Mouse (Mus musculus) neural tube, embryonic 13.5 days (tissue): ENCODE measurements around the gene Ppp1r1b. TPM values are rescaled to one million over a fixed set of nuclear protein-coding genes. Genes with fewer than 3 reads are reported as not detected.
A peak's percentile ranks its signal among the peaks of the same experiment; 100 is the strongest.

Source experiments
- ATAC-seq: fragments of 200-750 bp; cut with Nextera tagmentation; 2 replicates; pipeline ENCODE4 v1.8.0; 2017; ENCODE audit warnings: low read depth, mild to moderate bottlenecking, moderate TSS enrichment, moderate library complexity
- H3K27ac ChIP-seq: fragments of 300-500 bp; sonication (generic); replicated peaks from 2 replicates; pipeline ENCODE4 v1.5.1; 2015; ENCODE audit warnings: moderate library complexity, mild to moderate bottlenecking, inconsistent platforms
- H3K27me3 ChIP-seq: fragments of 300-500 bp; sonication (generic); 2 replicates; pipeline ENCODE4 v1.6.1; 2015; ENCODE audit warnings: mild to moderate bottlenecking, inconsistent platforms
- H3K36me3 ChIP-seq: fragments of 300-500 bp; sonication (generic); 2 replicates; pipeline ENCODE4 v1.6.1; 2015; ENCODE audit warnings: mild to moderate bottlenecking, inconsistent platforms
- H3K4me1 ChIP-seq: fragments of 300-500 bp; sonication (generic); replicated peaks from 2 replicates; pipeline ENCODE4 v1.6.1; 2015; ENCODE audit warnings: inconsistent platforms
- H3K4me2 ChIP-seq: fragments of 300-500 bp; sonication (generic); 2 replicates; pipeline ENCODE4 v1.6.1; 2015; ENCODE audit warnings: inconsistent platforms, mild to moderate bottlenecking, moderate library complexity
- H3K4me3 ChIP-seq: fragments of 300-500 bp; sonication (generic); 2 replicates; pipeline ENCODE4 v1.5.1; 2015; ENCODE audit warnings: mild to moderate bottlenecking, inconsistent platforms
- H3K9ac ChIP-seq: fragments of 300-500 bp; sonication (generic); 2 replicates; pipeline ENCODE4 v1.6.1; 2015; ENCODE audit warnings: moderate library complexity, mild to moderate bottlenecking, inconsistent platforms
- H3K9me3 ChIP-seq: fragments of 300-500 bp; sonication (generic); 2 replicates; pipeline ENCODE4 v1.6.1; 2016; ENCODE audit warnings: inconsistent platforms
- WGBS: fragments of 180-500 bp; shearing (Covaris S2); methylation state at CpG from one replicate; pipeline ENCODE4 v1.1.7; 2015; 5-methylcytosine and 5-hydroxymethylcytosine counted together
- polyA plus RNA-seq: library from polyadenylated mRNA; unstranded; fragments of >200 nt; fragmentation: Nextera tagmentation; extraction: Ambion mirVana; gene quantifications from 2 replicates; pipeline ENCODE4 v1.2.1, GENCODE M21; 2015

Gene Ppp1r1b
- polyA plus RNA-seq, 1 experiment from 2014 or later, result 2.1 TPM

DNA sequence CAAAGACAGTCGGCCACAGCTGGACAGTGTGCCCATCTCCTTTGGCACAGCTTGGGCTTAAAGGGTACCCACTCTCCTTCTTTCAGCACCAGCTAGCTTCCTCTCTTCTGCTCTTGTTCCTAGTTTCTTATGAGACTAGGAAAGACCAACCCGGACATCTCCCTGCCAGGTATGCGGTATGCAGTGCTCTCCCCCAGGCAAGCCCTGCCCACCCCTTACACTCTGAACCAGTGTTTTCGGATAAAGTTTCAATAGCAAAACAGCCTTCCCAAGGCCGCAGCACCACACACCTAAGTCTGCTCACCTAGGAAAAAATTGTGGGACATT, 26.6 kb upstream of the Ppp1r1b start:
- peaks cover 100% of the 10 kb centered on the region for H3K27me3 ChIP-seq
- no peaks in the 10 kb centered on the region for H3K36me3 ChIP-seq
- H3K9ac ChIP-seq, result no peak overlapping the region
- peaks cover 45% of the 10 kb centered on the region for H3K4me1 ChIP-seq
- H3K27ac ChIP-seq, result 0 out of 2 replicates have a peak overlapping the region, but pooled peaks have one; percentile 72
- H3K9me3 ChIP-seq, result no peaks in the 10 kb centered on the region
- H3K4me3 ChIP-seq, result no peak overlapping the region
- no peak for ATAC-seq
- 0 out of 2 replicates have a peak overlapping the region, but pooled peaks have one; percentile 34 for H3K4me2 ChIP-seq
- WGBS, result 4% methylated on average over 5 of the region's 5 CpGs

- Histone ChIP-seq H3K9ac (no peak overlapping the region), H3K27ac (no peak overlapping the region), H3K4me3 (no peak overlapping the region), H3K4me1 (peaks cover 50% of the 10 kb centered on the region), H3K36me3 (no peaks in the 10 kb centered on the region), H3K9me3 (no peaks in the 10 kb centered on the region), H3K4me2 (no peak overlapping the region), H3K27me3 (peaks cover 100% of the 10 kb centered on the region)
- no peak for ATAC-seq
- 0% methylated on average over 1 of the region's 1 CpGs for WGBS
Observed at GRCm38 (mm10) chr11:98322159-98322558, 26.0 kb upstream of the Ppp1r1b start.

DNA sequence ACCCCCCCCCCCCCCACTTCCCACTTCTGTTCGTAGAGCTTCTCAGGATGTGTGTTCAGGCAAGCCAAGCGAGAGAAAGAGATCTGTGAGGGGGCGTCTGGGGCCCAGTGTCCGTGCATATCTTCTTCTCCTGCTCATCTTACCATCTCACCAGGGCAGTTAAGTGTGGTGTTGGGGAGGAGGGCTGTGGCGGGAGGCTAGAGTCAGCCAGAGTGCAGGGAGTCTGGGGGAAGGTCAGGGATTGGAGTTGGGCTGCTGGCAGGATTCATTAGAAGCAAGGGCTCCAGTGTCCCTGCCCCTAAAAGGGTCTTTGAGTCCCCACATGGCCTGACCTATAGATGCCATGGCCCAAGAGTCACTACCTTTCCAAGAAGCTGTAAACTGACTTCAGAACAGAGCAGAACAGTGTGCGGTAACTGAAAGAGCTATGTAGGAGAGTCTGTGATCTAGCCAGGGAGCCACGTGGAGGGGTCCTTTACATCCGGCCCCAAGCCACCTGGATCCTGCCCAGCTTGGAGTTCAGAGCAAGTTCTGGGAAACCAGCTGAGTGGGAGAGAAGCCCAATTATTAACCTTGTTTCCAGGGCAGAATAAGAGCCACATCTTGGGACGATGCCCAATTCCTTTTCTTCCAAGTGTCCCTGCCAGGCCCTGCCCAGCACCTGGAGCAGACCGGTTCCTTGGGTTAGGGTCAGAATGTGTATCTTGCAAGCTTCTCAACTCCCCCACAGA, 24.9 kb upstream of the Ppp1r1b start:
- no peak overlapping the region; the same call in 1 of the 2 replicates for H3K4me2 ChIP-seq
- no peak for ATAC-seq
- H3K4me3 ChIP-seq, result no peak overlapping the region
- H3K27me3 ChIP-seq, result peaks cover 100% of the 10 kb centered on the region
- peaks cover 55% of the 10 kb centered on the region for H3K4me1 ChIP-seq
- WGBS, result 4% methylated on average over 10 of the region's 10 CpGs
- no peak overlapping the region for H3K27ac ChIP-seq
- H3K9me3 ChIP-seq, result no peaks in the 10 kb centered on the region
- no peaks in the 10 kb centered on the region for H3K36me3 ChIP-seq
- H3K9ac ChIP-seq, result no peak overlapping the region

- no peaks in the 10 kb centered on the region for H3K36me3 ChIP-seq
- ATAC-seq, result no peak
- peak overlapping the region; percentile 13; the same call in 1 of the 2 replicates for H3K9ac ChIP-seq
- H3K4me1 ChIP-seq, result peaks cover 53% of the 10 kb centered on the region
- WGBS, result 2% methylated on average over 9 of the region's 9 CpGs
- peak overlapping the region; percentile 54 for H3K4me2 ChIP-seq
- H3K27me3 ChIP-seq, result peaks cover 99% of the 10 kb centered on the region
- no peaks in the 10 kb centered on the region for H3K9me3 ChIP-seq
- H3K27ac ChIP-seq, result no peak overlapping the region
- no peak overlapping the region for H3K4me3 ChIP-seq
Observed at GRCm38 (mm10) chr11:98323933-98324332, 24.3 kb upstream of the Ppp1r1b start.

- H3K27me3 ChIP-seq, result peaks cover 98% of the 10 kb centered on the region
- peaks cover 57% of the 10 kb centered on the region for H3K4me1 ChIP-seq
- H3K36me3 ChIP-seq, result no peaks in the 10 kb centered on the region
- no peaks in the 10 kb centered on the region for H3K9me3 ChIP-seq
- peak overlapping the region; percentile 54 for H3K4me2 ChIP-seq
- peak overlapping the region; percentile 79 for H3K9ac ChIP-seq
- WGBS, result 3% methylated on average over 14 of the region's 14 CpGs
- H3K4me3 ChIP-seq, result peak overlapping the region; percentile 47
- no peak for ATAC-seq
- no peak overlapping the region for H3K27ac ChIP-seq
Observed at GRCm38 (mm10) chr11:98325191-98325820, 22.9 kb upstream of the Ppp1r1b start.

DNA sequence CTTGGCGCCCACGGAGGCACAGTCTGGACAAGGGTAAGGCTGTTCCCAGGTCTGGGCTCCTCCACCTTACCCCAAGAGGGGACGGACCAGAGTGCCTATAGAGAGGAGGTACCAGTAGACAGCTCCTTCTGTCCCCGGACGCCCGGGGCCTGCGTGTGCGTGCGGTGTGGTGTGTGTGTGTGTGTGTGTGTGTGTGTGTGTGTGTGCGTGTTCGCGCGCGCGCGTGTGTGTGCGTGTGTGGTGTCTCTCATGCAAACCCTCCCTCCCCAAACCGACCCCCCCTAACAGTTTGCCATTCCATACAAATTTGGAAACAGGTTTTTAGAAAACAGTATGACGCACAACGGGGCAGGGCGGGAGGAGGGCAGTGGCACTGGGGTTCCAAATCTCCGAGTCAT, 22.4 kb upstream of the Ppp1r1b start:
- Histone ChIP-seq H3K4me3 (peak overlapping the region; percentile 47), H3K9me3 (no peaks in the 10 kb centered on the region), H3K4me1 (peaks cover 55% of the 10 kb centered on the region), H3K9ac (peak overlapping the region; percentile 79), H3K4me2 (peak overlapping the region; percentile 54), H3K36me3 (no peaks in the 10 kb centered on the region), H3K27me3 (peaks cover 98% of the 10 kb centered on the region), H3K27ac (no peak overlapping the region)
- WGBS, result 2% methylated on average over 20 of the region's 22 CpGs
- ATAC-seq, result no peak

DNA sequence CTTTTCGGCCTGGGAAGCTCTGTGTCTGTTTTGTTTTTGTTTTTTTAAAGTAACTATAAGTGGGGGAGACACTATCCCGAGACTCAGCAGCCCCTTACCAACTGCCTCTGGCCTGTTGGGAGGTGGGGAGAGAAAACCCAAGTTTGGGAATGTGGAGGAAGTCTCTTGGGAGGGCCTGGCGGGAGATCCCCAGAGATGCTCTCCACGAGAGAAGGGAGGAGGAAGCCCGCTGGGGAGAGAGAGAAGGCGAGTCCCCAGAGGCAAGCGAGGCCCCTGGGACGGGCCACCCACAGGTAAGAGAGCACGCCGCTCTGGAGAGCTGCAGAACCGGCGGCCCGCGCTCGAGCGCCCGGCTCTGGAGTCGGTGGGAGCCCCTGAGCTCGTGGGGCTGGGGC, 21.5 kb upstream of the Ppp1r1b start:
- Histone ChIP-seq H3K4me3 (peak overlapping the region; percentile 47), H3K4me1 (peaks cover 47% of the 10 kb centered on the region), H3K9ac (peak overlapping the region; percentile 79), H3K27ac (peak overlapping the region; percentile 90), H3K9me3 (no peaks in the 10 kb centered on the region), H3K36me3 (no peaks in the 10 kb centered on the region), H3K27me3 (peaks cover 98% of the 10 kb centered on the region), H3K4me2 (peak overlapping the region; percentile 54)
- under 1% methylated on average over 19 of the region's 19 CpGs for WGBS
- ATAC-seq, result no peak

DNA sequence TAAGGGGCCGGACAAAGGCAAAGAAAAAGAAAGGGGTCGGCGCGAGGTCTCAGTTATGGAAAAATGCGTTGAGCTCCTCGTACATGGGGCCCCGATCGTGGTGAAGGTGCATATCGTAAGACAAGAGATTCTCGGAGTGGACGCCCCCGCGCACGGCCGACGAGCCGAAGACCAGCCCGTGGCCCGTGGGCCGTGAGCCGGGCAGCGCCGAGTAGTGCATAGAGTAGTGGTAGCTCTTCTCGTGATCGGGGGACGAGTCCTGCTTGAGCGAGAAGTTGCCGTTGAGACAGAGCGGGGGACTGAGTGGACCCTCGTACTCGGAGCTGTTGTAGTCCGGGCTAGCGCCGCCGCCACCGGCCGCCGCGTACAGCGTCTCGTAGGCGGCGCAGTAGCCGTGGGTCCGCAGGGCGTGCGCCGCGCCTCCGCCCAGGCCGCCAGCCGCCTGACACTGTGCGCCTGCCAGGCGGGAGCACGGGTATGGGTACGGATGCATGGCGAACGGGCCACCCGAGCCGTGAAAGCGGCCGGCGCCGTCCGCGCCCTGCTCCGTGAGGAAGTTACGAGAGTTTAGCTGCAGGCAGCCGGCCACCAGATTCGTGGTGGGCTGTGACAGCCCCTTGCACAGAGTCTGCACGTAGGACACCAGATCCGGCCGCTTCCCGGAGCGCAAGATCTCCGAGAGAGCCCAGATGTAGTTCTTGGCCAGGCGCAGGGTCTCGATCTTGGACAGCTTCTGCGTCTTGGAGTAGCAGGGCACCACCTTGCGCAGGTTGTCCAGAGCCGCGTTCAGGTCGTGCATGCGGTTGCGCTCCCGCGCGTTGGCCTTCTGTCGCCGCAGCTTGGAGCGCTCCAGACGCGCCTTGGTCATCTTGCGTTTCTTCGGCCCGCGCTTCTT, 20.8 kb upstream of the Ppp1r1b start:
- ATAC-seq, result 0 out of 2 replicates have a peak, but pooled peaks have one; percentile 18
- H3K27ac ChIP-seq, result peak overlapping the region; percentile 90
- peak overlapping the region; percentile 54 for H3K4me2 ChIP-seq
- H3K9ac ChIP-seq, result peak overlapping the region; percentile 79
- H3K9me3 ChIP-seq, result no peaks in the 10 kb centered on the region
- WGBS, result under 1% methylated on average over 97 of the region's 97 CpGs
- H3K4me1 ChIP-seq, result peaks cover 47% of the 10 kb centered on the region
- peaks cover 98% of the 10 kb centered on the region for H3K27me3 ChIP-seq
- no peaks in the 10 kb centered on the region for H3K36me3 ChIP-seq
- H3K4me3 ChIP-seq, result peak overlapping the region; percentile 47

- ATAC-seq, result no peak
- Histone ChIP-seq H3K36me3 (no peaks in the 10 kb centered on the region), H3K9ac (peak overlapping the region; percentile 79), H3K27ac (peak overlapping the region; percentile 90), H3K4me3 (peak overlapping the region; percentile 47), H3K4me1 (peaks cover 47% of the 10 kb centered on the region), H3K9me3 (no peaks in the 10 kb centered on the region), H3K27me3 (peaks cover 98% of the 10 kb centered on the region), H3K4me2 (peak overlapping the region; percentile 54)
- WGBS, result under 1% methylated on average over 35 of the region's 35 CpGs
Observed at GRCm38 (mm10) chr11:98328031-98328370, 20.2 kb upstream of the Ppp1r1b start.

DNA sequence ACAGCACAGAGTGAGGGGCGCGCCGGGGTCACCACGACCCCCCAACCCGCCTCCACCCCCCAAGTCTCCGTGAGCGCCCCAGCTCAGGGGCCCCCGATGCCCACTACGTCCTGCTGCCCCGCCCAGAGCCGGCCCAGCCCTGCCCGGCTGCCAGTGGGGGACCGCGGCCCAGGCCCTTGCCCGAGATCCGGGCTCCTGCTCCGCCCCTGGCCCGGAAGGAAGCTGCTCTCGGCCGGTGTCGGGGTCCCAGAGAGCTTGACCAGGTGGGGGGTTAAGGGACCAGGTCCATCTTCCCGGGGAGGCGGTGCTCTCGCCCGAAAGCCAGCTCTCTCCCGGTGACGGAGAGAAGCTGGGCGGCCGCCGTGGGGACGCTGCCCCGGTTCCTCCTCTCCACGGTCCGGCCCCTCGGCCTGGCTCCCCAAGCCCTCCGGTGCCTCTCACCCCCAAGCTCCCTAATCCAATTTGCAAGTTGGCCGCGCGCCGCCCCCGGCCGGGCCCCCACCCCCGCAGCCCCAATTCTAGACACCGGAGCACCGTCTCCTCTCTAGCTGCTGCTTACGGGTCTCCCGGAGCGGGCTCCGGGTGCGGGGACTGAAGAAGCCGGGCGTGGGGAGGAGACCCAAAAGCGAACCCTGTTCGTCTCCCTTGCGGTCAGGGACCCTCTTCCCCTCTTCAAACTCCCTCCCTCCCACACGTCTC, 19.7 kb upstream of the Ppp1r1b start:
- Histone ChIP-seq H3K36me3 (no peaks in the 10 kb centered on the region), H3K4me3 (peak overlapping the region; percentile 47), H3K9me3 (no peaks in the 10 kb centered on the region), H3K9ac (peak overlapping the region; percentile 79), H3K4me2 (peak overlapping the region; percentile 54), H3K27me3 (peaks cover 98% of the 10 kb centered on the region), H3K4me1 (peaks cover 51% of the 10 kb centered on the region), H3K27ac (peak overlapping the region; percentile 90)
- under 1% methylated on average over 54 of the region's 56 CpGs for WGBS
- no peak for ATAC-seq

- H3K4me1 ChIP-seq, result peaks cover 55% of the 10 kb centered on the region
- H3K9me3 ChIP-seq, result no peaks in the 10 kb centered on the region
- peak within 1 kb of the TSS; percentile 47 for H3K4me3 ChIP-seq
- H3K36me3 ChIP-seq, result no peaks in the 10 kb centered on the region
- 0 out of 2 replicates have a peak, but pooled peaks have one; percentile 61 for ATAC-seq
- H3K9ac ChIP-seq, result peak within 1 kb of the TSS; percentile 79
- 2% methylated on average over 38 of the region's 38 CpGs for WGBS
- peaks cover 98% of the 10 kb centered on the region for H3K27me3 ChIP-seq
- peak within 1 kb of the TSS; percentile 90 for H3K27ac ChIP-seq
- H3K4me2 ChIP-seq, result peak within 1 kb of the TSS; percentile 54
Observed at GRCm38 (mm10) chr11:98329081-98329959, 18.9 kb upstream of the Ppp1r1b start, which contains the start of gene Neurod2. TSS of gene Neurod2 (minus strand) at chr11:98329648.
